11 mouse cellular contexts compared by ENCODE assay signal in genomic region chr14:105588029-105588390, GRCm38 (mm10).
DNase-seq lines count a peak whose midpoint lies in the region; ATAC-seq lines count a peak whose summit lies in the region.
"Had no signal": no experiment of that assay in that cellular context is flagged by ENCODE, and none has a peak within 500 bp of the region (broad histone marks: within the 10 kb centered on the region; RNA-seq: fewer than 3 reads in every experiment).

No protein-coding gene starts in this region.

- peaks cover 10% of the 10 kb centered on the region; the same call in 1 of the 2 replicates for H3K4me1 ChIP-seq in heart, embryonic 16.5 days (ENCODE audit: control insufficient read depth, insufficient read depth, low read length)
- H3K4me1 ChIP-seq in embryonic facial prominence, embryonic 15.5 days, result peaks cover 12% of the 10 kb centered on the region
- peaks cover 20% of the 10 kb centered on the region for H3K4me1 ChIP-seq in hindbrain, embryonic 15.5 days (replicated peaks)
- H3K4me1 ChIP-seq in midbrain, embryonic 16.5 days (ENCODE audit: control insufficient read depth, insufficient read depth, low read length), result peaks cover 6% of the 10 kb centered on the region; the same call in 1 of the 2 replicates

- WGBS in heart, embryonic 16.5 days, result 90% methylated on average over 8 of the region's 8 CpGs
- 58% methylated on average over 8 of the region's 8 CpGs for WGBS in embryonic facial prominence, embryonic 15.5 days
- 51% methylated on average over 8 of the region's 8 CpGs for WGBS in hindbrain, embryonic 15.5 days
- WGBS in midbrain, embryonic 16.5 days, result 50% methylated on average over 8 of the region's 8 CpGs

- H3K4me3 ChIP-seq in heart, embryonic 16.5 days (ENCODE audit: low read length), result no peak overlapping the region
- no peak overlapping the region for H3K4me3 ChIP-seq in embryonic facial prominence, embryonic 15.5 days (replicated peaks)
- no peak overlapping the region for H3K4me3 ChIP-seq in hindbrain, embryonic 15.5 days
- no peak overlapping the region for H3K4me3 ChIP-seq in midbrain, embryonic 16.5 days (ENCODE audit: low read depth, low read length)

- peak overlapping the region; percentile 63 for H3K27ac ChIP-seq in heart, embryonic 16.5 days (ENCODE audit: low read length)
- 0 out of 2 replicates have a peak overlapping the region, but pooled peaks have one; percentile 17 for H3K27ac ChIP-seq in embryonic facial prominence, embryonic 15.5 days (replicated peaks)
- H3K27ac ChIP-seq in hindbrain, embryonic 15.5 days (replicated peaks), result peak overlapping the region; percentile 74
- H3K27ac ChIP-seq in midbrain, embryonic 16.5 days (ENCODE audit: low read length), result peak overlapping the region; percentile 70

- DNase-seq in heart, postnatal 10 days, result no peak
- DNase-seq in urinary bladder, adult 2 months (ENCODE audit: low spot score), result no peak
- no peak for DNase-seq in embryo, embryonic 11 days
- no peak for DNase-seq in retina, postnatal 1 day
- DNase-seq: adrenal gland, adult 8-10 months; liver; thymus, postnatal 25 days had no signal

- no peaks in the 10 kb centered on the region for H3K36me3 ChIP-seq in heart, embryonic 16.5 days (ENCODE audit: control insufficient read depth, insufficient read depth)
- H3K36me3 ChIP-seq in embryonic facial prominence, embryonic 15.5 days, result no peaks in the 10 kb centered on the region
- H3K36me3 ChIP-seq in hindbrain, embryonic 15.5 days, result no peaks in the 10 kb centered on the region
- no peaks in the 10 kb centered on the region for H3K36me3 ChIP-seq in midbrain, embryonic 16.5 days (ENCODE audit: control insufficient read depth, insufficient read depth, low read length)

- H3K9me3 ChIP-seq in heart, embryonic 16.5 days (replicated peaks; ENCODE audit: control insufficient read depth, low read length), result no peaks in the 10 kb centered on the region
- no peaks in the 10 kb centered on the region for H3K9me3 ChIP-seq in embryonic facial prominence, embryonic 15.5 days (replicated peaks)
- no peaks in the 10 kb centered on the region for H3K9me3 ChIP-seq in hindbrain, embryonic 15.5 days
- H3K9me3 ChIP-seq in midbrain, embryonic 16.5 days (replicated peaks; ENCODE audit: control insufficient read depth, low read length, poor library complexity, severe bottlenecking), result no peaks in the 10 kb centered on the region

- no peaks in the 10 kb centered on the region for H3K27me3 ChIP-seq in heart, embryonic 16.5 days (ENCODE audit: control insufficient read depth, insufficient read depth, low read length)
- no peaks in the 10 kb centered on the region for H3K27me3 ChIP-seq in embryonic facial prominence, embryonic 15.5 days
- H3K27me3 ChIP-seq in hindbrain, embryonic 15.5 days, result no peaks in the 10 kb centered on the region
- no peaks in the 10 kb centered on the region for H3K27me3 ChIP-seq in midbrain, embryonic 16.5 days (ENCODE audit: control insufficient read depth, insufficient read depth, low read depth, low read length)

- ATAC-seq in heart, embryonic 16.5 days (replicated peaks; ENCODE audit: extremely low read depth, insufficient read depth, low FRiP score), result no peak
- ATAC-seq in embryonic facial prominence, embryonic 15.5 days (ENCODE audit: insufficient number of reproducible peaks, low FRiP score, low TSS enrichment, low read depth), result no peak
- ATAC-seq in hindbrain, embryonic 15.5 days (ENCODE audit: low FRiP score, low read depth), result no peak; the same call in 1 of the 2 replicates
- peak; percentile 86; the same call in 1 of the 2 replicates for ATAC-seq in midbrain, embryonic 16.5 days

- intact Hi-C loops in heart, postnatal 10 days (cut with DNase I), result no loop called here

- no peak overlapping the region for H3K4me2 ChIP-seq in heart, embryonic 16.5 days (ENCODE audit: low read depth, low read length)
- no peak overlapping the region; the same call in 1 of the 2 replicates for H3K4me2 ChIP-seq in embryonic facial prominence, embryonic 15.5 days (replicated peaks)
- H3K4me2 ChIP-seq in hindbrain, embryonic 15.5 days, result no peak overlapping the region
- H3K4me2 ChIP-seq in midbrain, embryonic 16.5 days (ENCODE audit: low read length), result no peak overlapping the region

- H3K9ac ChIP-seq in heart, embryonic 16.5 days (ENCODE audit: low read length), result no peak overlapping the region
- H3K9ac ChIP-seq in embryonic facial prominence, embryonic 15.5 days, result no peak overlapping the region
- no peak overlapping the region for H3K9ac ChIP-seq in hindbrain, embryonic 15.5 days
- no peak overlapping the region for H3K9ac ChIP-seq in midbrain, embryonic 16.5 days (ENCODE audit: low read depth, low read length)

Comparison
In these comparisons a context has a peak if more than half of its experiments do, and no peak if none do; other contexts are left out.
1. H3K27ac ChIP-seq: peak in every context shown above with its lines; median percentile 74 in hindbrain, embryonic 15.5 days; 70 in midbrain, embryonic 16.5 days; 63 in heart, embryonic 16.5 days; 17 in embryonic facial prominence, embryonic 15.5 days.